Mouse (Mus musculus): ENCODE data around the gene Med7.
"Not testable (repeated sequence)": the region's sequence is repeated elsewhere in the genome, so short reads cannot be mapped to it uniquely, and the experiment has no call there.

Gene Med7

GRCm38 (mm10) chr11:46436760-46437458, at the start of gene Med7:
Gene Med7, plus strand, starts transcription at chr11:46436925.
- DNase-seq (ENCODE audit: low spot score): peak; percentile 68

- no peak for DNase-seq (ENCODE audit: low spot score)
These were observed 49.7 kb upstream of the Med7 start for GRCm38 (mm10) chr11:46387061-46387460.

DNA sequence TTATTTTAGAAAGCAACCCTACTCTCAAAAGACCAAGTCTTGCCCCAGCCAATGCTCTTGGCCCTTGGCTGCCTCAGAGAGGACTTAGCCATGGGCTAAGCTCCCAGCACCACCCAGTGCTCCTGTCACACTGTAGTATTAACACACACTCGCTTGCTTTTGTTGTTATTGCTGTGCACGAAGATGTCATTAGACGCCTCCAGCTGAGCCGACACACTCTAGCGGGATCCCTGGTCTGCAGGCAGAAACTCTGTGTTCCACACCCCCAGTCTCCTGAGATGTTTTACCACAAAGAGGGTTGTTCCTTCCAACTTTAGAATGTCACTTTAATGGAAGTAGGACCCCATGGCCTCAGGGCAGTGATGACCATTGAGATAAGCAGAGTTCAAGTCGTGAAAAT, 48.3 kb upstream of the Med7 start:
- no peak for DNase-seq (ENCODE audit: low spot score)

GRCm38 (mm10) chr11:46389336-46390117, 47.2 kb upstream of the Med7 start, which contains the start of gene Itk:
Gene Itk, minus strand, starts transcription at chr11:46389515.
- no peak for DNase-seq (ENCODE audit: low spot score)

GRCm38 (mm10) chr11:46390621-46391020, 46.1 kb upstream of the Med7 start:
- DNase-seq (ENCODE audit: low spot score): no peak

DNA sequence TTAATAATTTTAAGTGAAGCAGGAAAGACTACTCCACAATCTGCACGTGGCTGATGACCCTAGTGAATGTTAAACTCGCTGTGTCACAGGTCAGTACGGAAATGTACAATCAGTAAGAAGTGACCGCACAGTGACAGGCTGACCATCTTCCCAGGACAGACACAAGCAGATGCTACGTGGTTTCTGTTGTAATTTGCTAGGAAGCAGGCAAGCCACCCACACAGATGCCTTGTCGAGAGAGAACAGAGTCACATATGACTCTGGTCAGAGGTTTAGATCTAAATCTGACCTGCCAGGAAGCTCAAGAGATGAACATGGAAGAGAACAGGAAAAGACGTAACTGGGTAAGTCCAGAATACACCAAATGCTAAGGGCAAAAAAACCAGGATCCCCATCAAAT, 43.8 kb upstream of the Med7 start:
- DNase-seq (ENCODE audit: low spot score): no peak

DNA sequence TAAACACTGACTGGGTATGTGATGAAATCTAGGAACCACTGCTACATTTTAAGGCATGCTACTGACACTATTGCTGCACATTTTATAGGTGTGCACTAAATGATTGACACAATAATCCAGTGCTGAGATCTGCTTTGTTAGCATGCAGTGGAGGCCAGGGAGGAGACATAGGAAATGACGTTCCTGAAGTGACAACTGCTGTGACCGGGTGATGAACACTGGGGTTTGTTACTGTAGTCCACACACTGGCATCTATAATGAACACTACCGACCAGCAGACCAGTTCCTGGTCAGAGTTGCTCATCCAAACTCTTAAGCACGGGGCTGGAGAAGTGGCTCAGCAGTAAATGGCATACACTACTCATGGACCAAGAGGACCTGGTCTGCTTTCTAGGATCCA, 43.3 kb upstream of the Med7 start:
- no peak for DNase-seq (ENCODE audit: low spot score)

- no peak for DNase-seq (ENCODE audit: low spot score)
These were observed 41.6 kb upstream of the Med7 start for GRCm38 (mm10) chr11:46395088-46395487.

GRCm38 (mm10) chr11:46395698-46396097, 41.0 kb upstream of the Med7 start:
- DNase-seq (ENCODE audit: low spot score): no peak

DNA sequence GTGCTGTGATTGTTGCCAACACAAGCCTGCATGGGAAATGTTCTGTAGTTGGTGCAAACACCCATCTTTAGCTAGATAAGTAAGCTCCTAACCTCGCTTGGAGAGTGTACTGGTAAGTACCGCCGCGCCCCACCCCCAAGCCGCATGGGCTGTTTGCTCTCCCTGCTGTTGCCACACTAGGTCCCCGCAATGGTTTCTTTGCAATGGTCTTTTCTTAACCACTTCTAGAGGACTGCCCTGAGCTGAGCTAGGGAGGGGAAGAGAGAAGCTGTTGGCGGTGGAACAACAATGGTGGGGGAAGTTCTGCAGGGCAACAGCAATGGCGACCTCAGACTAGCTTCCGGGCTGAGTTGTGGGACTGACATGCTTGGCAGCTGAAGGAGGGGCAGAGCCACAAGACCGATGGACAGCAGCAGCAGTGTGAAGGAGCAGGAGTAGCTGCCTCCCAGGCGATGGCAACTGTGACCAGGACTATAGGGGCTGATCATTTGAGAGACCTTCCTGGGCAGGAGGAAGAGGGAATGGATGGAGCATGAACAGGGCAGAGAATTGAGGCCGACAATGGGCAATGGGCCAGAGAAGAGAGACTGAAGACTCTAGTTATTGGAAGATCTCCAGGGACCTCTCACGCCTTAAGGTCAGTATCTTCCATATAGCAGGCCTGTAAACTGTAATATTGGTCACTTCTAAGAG, 40.4 kb upstream of the Med7 start, which contains the start of gene Fam71b:
TSS of gene Fam71b (plus strand) at position 393 of the 693 bp plus-strand sequence.
- no peak for DNase-seq (ENCODE audit: low spot score)

DNA sequence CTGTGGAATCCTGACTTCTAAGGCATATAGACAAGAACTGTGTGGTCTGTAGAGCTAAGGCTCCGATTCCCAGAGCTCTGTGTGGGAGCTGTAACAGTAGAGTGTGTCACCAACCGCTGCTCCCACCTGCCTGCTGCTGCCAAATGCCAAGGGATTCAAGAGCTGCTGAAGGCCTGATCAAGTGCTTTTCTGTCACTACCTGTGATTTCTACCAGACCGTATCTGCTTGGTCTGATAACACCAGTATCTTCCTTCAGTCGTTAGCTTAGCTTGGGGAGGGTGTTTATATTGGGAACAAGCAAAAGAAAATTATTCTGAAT, 39.9 kb upstream of the Med7 start:
- no peak for DNase-seq (ENCODE audit: low spot score)

GRCm38 (mm10) chr11:46397900-46398299, 38.8 kb upstream of the Med7 start:
- DNase-seq (ENCODE audit: low spot score): no peak

- DNase-seq (ENCODE audit: low spot score): no peak
These were observed 38.3 kb upstream of the Med7 start for GRCm38 (mm10) chr11:46398473-46398872.

GRCm38 (mm10) chr11:46398933-46399383, 37.8 kb upstream of the Med7 start:
- DNase-seq (ENCODE audit: low spot score): no peak

DNA sequence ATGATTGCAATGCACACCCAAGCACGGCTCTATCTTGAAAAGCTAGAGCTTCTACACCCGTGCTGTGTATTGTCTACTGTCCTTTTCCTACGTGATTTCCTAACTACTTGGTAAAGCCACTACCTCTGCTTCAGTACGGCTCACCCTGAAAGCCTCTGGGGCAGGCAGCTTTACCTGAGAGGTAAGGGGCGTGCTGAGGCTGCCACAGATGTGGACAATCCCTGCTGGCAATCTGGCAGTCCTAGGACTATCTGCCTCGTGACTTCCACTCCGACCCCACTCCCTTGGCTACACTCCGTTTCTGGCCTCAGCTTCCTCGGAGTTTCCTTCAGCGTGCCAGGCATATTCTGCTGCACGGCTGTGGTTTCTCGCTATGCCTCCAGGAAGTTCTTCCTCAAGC, 35.2 kb upstream of the Med7 start:
- no peak for DNase-seq (ENCODE audit: low spot score)

- DNase-seq (ENCODE audit: low spot score): no peak
These were observed 31.7 kb upstream of the Med7 start for GRCm38 (mm10) chr11:46404986-46405385.

GRCm38 (mm10) chr11:46406721-46407120, 30.0 kb upstream of the Med7 start:
- no peak for DNase-seq (ENCODE audit: low spot score)

DNA sequence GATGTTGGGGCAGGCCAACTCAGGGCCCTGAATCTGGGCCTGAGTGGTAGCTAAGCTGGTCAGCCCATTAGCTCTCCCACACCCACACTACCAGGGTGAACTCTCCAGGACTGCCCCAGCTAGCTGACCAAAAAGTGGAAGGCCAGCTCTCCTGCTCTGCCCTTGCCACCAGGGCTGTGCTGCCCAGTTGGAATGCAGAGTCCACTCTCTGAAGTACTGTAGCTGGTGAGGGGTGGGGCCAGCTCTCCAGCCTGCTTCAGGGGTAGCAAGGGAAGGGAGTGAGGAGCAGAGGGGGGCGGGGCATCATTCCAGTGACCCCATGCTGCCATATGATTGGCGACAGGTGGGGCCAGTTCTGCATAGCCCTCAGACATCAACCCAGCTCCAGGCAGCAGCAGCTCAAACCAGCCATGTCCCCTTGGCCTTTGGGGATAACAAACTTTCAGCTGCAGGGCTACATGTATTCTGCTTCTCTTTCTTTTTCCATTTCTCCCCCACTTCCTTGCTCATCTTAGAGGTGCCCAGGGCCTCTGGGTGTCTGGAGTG, 26.6 kb upstream of the Med7 start:
- DNase-seq (ENCODE audit: low spot score): no peak

DNA sequence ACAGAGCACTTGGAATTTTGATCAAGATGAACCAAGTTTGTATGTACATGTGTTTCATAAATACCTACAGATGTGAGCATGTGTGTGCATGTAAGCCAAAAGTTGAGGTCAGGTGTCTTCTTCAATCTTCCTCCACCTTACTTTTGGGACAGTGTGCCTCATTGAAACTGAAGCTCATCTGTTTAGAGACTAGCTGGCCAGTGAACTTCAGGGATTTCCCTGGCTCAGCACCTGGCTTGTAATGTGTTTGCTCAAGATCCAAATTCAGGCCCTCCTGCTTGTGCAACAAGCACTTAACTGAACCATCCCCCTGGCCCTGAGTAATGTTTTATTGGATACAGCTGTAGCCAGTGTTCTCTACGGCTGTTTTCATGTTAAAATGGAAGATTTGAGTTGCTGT, 18.3 kb upstream of the Med7 start:
- no peak for DNase-seq (ENCODE audit: low spot score)

DNA sequence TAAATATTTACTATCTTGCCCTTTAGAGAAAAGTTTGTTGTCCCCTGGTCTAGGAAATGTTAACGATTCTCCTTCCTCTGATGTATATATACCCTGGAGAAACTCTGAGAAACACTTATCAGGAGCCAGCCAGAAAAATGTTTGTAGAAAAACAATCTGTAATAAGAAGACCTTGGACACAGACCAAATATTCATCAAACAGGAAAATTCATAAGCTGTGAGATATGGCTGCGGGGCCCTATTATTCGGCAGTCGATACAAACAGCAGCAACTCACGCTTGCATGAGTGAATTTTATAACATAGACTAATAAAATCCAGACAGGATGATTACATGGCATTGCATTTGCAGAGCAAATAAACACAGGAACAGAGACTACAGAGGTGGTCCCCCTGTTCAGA, 17.9 kb upstream of the Med7 start:
- no peak for DNase-seq (ENCODE audit: low spot score)

DNA sequence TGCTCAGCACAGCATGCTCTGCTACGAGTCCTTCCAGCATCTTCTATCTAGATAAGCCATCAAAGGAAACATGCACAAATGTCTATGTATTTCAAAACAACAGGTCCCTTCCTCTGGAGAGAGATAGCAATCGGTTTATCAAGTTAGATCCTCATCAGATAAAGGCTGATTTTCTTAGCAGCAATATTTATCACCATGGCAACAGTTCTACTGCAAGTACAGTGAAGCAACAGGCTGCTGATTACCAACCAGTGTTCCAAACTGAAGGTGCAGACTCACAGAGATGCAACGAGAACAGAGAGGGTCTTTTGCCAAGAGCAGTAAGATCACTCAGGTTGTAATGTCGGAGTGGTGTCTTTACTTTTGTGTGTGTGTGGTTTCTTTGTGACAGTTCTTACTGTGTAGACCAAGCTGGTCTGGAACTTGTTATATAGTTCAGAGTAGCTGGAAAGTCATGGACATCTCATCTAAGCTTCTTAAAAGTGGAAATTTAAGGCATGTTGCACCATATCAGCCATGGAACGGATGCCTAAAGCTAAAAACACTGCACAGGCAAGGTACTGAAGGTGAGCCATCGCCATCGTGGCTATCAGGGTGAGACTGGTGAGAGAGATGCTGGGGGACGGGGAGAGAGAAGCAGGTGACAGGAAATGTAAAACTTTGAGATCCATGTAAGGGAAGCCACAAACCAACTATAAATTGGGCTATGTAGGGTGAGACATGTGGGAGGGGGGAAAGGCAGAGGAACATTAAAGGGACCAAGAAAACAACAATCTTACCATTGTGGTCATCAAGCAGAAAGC, 15.4 kb upstream of the Med7 start:
- no peak for DNase-seq (ENCODE audit: low spot score)

- not testable (repeated sequence) for DNase-seq (ENCODE audit: low spot score)
These were observed 8.6 kb upstream of the Med7 start for GRCm38 (mm10) chr11:46428131-46428530.
